Mouse (Mus musculus): ENCODE results near the gene Pbx1. TPM values are rescaled to one million over a fixed set of nuclear protein-coding genes. Genes with fewer than 3 reads are reported as not detected.

The Pbx1 gene
- total and polyA plus RNA-seq, 2 experiments = 6.1 to 7.7 TPM

DNA sequence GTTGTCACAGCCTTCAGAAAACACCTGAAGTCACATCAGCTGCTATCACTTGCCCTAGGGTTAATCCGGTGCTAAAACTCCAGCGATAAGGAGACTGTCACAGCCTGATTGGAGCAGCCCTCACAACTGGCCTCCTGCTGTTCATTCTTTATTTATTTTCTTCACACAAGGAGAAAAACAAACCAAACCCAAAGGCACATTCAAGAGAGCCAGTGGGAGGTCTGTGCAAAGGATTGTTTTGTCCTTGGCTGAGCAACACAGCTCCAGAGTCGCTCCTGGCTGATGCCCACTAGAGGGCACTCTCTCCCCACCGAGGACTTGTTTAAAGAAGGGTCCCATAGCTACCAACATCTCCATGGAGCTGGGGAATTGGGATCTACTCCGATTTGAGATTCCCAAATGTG lies 218.0 kb downstream of the Pbx1 start:
- Histone ChIP-seq H3K27me3 (ENCODE audit: control insufficient read depth, insufficient read depth, low read length) (no peaks in the 10 kb centered on the region), H3K4me3 (ENCODE audit: insufficient read depth, low read depth, low read length) (no peak overlapping the region), H3K4me1 (ENCODE audit: control insufficient read depth, insufficient read depth, low read length) (no peaks in the 10 kb centered on the region), H3K36me3 (ENCODE audit: control insufficient read depth, insufficient read depth, low read length) (no peaks in the 10 kb centered on the region), H3K79me2 (ENCODE audit: control insufficient read depth, insufficient read depth, low read length) (no peaks in the 10 kb centered on the region), H3K27ac (replicated peaks; ENCODE audit: insufficient read depth, low read depth, low read length) (no peak overlapping the region), H3K9ac (ENCODE audit: low read depth, low read length) (no peak overlapping the region)
- peak; percentile 36 for DNase-seq (ENCODE audit: extremely low read depth, low read depth, low spot score)
- peak; percentile 94 for TF ChIP-seq CTCF (IDR thresholded peaks at IDR 0.05; ENCODE audit: low read depth, low read length)
- no peak for TF ChIP-seq POLR2A (IDR thresholded peaks at IDR 0.05; ENCODE audit: extremely low read depth, insufficient read depth, low read length)
- WGBS = 24% methylated on average over 5 of the region's 5 CpGs

DNA sequence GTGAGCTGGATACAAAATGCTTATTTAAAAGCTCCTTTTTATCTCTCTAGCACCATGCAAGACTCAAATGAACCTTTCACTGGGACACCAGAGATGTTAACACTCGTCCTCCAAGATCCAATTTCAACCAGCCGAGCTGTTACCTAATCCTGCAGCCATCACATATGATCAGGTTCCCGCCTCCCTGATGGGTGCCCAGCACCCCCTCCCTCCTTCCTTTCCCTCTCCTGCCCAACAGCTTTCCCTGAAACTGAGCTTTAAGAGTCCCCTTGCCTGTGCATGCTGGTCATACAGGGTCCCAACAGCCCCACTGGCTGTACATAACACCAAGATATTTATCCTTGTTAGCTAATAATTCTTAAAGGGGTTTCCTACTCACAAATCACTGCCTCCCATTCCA lies 218.5 kb downstream of the Pbx1 start:
- TF ChIP-seq CTCF (IDR thresholded peaks at IDR 0.05; ENCODE audit: low read depth, low read length) (no peak), POLR2A (IDR thresholded peaks at IDR 0.05; ENCODE audit: extremely low read depth, insufficient read depth, low read length) (no peak)
- no peaks in the 10 kb centered on the region for H3K4me1 ChIP-seq (ENCODE audit: control insufficient read depth, insufficient read depth, low read length)
- H3K27ac ChIP-seq (replicated peaks; ENCODE audit: insufficient read depth, low read depth, low read length) = no peak overlapping the region
- H3K4me3 ChIP-seq (ENCODE audit: insufficient read depth, low read depth, low read length) = no peak overlapping the region
- 63% methylated on average over 3 of the region's 3 CpGs for WGBS
- H3K27me3 ChIP-seq (ENCODE audit: control insufficient read depth, insufficient read depth, low read length) = no peaks in the 10 kb centered on the region
- no peak overlapping the region for H3K9ac ChIP-seq (ENCODE audit: low read depth, low read length)
- no peaks in the 10 kb centered on the region for H3K36me3 ChIP-seq (ENCODE audit: control insufficient read depth, insufficient read depth, low read length)
- H3K79me2 ChIP-seq (ENCODE audit: control insufficient read depth, insufficient read depth, low read length) = no peaks in the 10 kb centered on the region
- no peak for DNase-seq (ENCODE audit: extremely low read depth, low read depth, low spot score)

DNA sequence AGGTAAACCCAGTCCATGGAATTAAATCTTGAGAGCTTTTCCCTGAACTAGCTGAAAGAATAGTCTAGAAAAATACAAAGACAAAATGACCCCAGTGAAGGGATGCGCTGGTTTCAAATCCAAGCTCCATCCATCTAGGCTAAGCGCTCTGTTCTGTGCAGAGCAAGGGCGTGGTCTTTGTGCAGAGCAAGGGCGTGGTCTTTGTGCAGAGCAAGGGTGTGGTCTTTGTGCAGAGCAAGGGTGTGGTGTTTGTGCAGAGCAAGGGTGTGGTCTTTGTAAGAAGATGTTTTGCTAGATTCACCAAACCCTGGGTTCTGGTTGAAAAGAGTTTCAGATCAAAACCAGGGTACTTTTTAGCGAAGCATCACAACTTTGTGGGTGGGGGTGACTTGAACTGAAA lies 221.7 kb downstream of the Pbx1 start:
- Histone ChIP-seq H3K79me2 (ENCODE audit: control insufficient read depth, insufficient read depth, low read length) (no peaks in the 10 kb centered on the region), H3K4me3 (ENCODE audit: insufficient read depth, low read depth, low read length) (no peak overlapping the region), H3K27me3 (ENCODE audit: control insufficient read depth, insufficient read depth, low read length) (no peaks in the 10 kb centered on the region), H3K9ac (ENCODE audit: low read depth, low read length) (no peak overlapping the region), H3K36me3 (ENCODE audit: control insufficient read depth, insufficient read depth, low read length) (no peaks in the 10 kb centered on the region; the same call in 1 of the 2 replicates), H3K27ac (replicated peaks; ENCODE audit: insufficient read depth, low read depth, low read length) (no peak overlapping the region), H3K4me1 (ENCODE audit: control insufficient read depth, insufficient read depth, low read length) (no peaks in the 10 kb centered on the region)
- DNase-seq (ENCODE audit: extremely low read depth, low read depth, low spot score) = no peak
- WGBS = 96% methylated on average over 5 of the region's 5 CpGs
- TF ChIP-seq CTCF (IDR thresholded peaks at IDR 0.05; ENCODE audit: low read depth, low read length) (no peak), POLR2A (IDR thresholded peaks at IDR 0.05; ENCODE audit: extremely low read depth, insufficient read depth, low read length) (no peak)

DNA sequence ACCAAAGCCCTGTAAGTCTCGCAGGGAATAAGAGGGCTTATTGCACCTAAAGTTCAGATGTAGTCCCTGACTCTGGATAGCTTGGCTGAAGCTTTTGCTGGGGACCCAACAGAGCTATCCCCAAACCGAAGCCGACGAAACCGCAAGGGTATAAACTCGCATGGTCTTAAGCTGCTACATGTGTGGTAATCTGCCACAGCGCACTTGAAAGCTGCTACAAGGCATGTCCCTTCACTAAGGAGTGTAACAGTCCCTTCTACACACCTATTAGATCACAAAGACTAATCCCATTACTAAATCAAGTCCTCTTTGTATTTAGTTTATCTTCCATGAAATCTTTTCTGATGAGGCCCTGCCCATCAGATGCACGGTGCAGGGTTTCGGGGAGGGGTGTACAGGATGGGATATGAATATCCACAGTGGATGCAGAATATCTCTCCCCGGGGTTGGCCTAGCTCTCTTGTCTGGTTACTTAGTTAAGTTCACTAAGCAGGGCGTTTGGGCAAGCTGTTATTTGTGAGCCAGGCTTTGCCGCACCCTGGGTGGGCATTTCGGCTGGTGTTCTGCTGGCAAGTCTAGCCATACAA lies 231.4 kb downstream of the Pbx1 start:
- TF ChIP-seq CTCF (IDR thresholded peaks at IDR 0.05; ENCODE audit: low read depth, low read length) (no peak), POLR2A (IDR thresholded peaks at IDR 0.05; ENCODE audit: extremely low read depth, insufficient read depth, low read length) (no peak)
- Histone ChIP-seq H3K36me3 (ENCODE audit: control insufficient read depth, insufficient read depth, low read length) (peaks cover 11% of the 10 kb centered on the region; the same call in 1 of the 2 replicates), H3K27me3 (ENCODE audit: control insufficient read depth, insufficient read depth, low read length) (no peaks in the 10 kb centered on the region), H3K27ac (replicated peaks; ENCODE audit: insufficient read depth, low read depth, low read length) (no peak overlapping the region), H3K4me1 (ENCODE audit: control insufficient read depth, insufficient read depth, low read length) (no peaks in the 10 kb centered on the region), H3K4me3 (ENCODE audit: insufficient read depth, low read depth, low read length) (no peak overlapping the region), H3K79me2 (ENCODE audit: control insufficient read depth, insufficient read depth, low read length) (no peaks in the 10 kb centered on the region), H3K9ac (ENCODE audit: low read depth, low read length) (no peak overlapping the region)
- 98% methylated on average over 13 of the region's 13 CpGs for WGBS
- no peak for DNase-seq (ENCODE audit: extremely low read depth, low read depth, low spot score)

DNA sequence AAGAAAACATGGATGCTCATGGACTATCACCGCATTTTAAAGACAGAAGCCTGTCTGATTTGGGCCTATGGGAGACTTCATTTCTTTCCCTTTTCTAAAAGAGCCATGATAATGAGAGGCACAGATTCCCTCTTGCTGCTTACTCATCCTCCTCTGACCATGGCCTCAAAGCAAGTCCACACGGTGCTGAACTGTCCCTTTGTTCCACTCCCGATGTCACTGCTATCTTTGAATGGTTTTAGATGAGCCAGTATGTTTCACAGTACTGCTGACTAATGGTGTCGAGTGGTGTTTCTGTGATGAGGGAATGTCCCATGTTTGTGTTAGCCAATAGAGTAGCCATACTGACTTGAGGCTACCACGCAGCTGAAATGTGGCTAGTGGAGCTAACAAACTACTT lies 233.8 kb downstream of the Pbx1 start:
- H3K36me3 ChIP-seq (ENCODE audit: control insufficient read depth, insufficient read depth, low read length) = peaks cover 21% of the 10 kb centered on the region
- no peaks in the 10 kb centered on the region for H3K79me2 ChIP-seq (ENCODE audit: control insufficient read depth, insufficient read depth, low read length)
- H3K9ac ChIP-seq (ENCODE audit: low read depth, low read length) = no peak overlapping the region
- H3K4me3 ChIP-seq (ENCODE audit: insufficient read depth, low read depth, low read length) = no peak overlapping the region
- H3K27me3 ChIP-seq (ENCODE audit: control insufficient read depth, insufficient read depth, low read length) = no peaks in the 10 kb centered on the region
- 88% methylated on average over 5 of the region's 5 CpGs for WGBS
- H3K4me1 ChIP-seq (ENCODE audit: control insufficient read depth, insufficient read depth, low read length) = no peaks in the 10 kb centered on the region
- DNase-seq (ENCODE audit: extremely low read depth, low read depth, low spot score) = no peak
- no peak for TF ChIP-seq POLR2A (IDR thresholded peaks at IDR 0.05; ENCODE audit: extremely low read depth, insufficient read depth, low read length)
- no peak for TF ChIP-seq CTCF (IDR thresholded peaks at IDR 0.05; ENCODE audit: low read depth, low read length)
- H3K27ac ChIP-seq (replicated peaks; ENCODE audit: insufficient read depth, low read depth, low read length) = no peak overlapping the region

DNA sequence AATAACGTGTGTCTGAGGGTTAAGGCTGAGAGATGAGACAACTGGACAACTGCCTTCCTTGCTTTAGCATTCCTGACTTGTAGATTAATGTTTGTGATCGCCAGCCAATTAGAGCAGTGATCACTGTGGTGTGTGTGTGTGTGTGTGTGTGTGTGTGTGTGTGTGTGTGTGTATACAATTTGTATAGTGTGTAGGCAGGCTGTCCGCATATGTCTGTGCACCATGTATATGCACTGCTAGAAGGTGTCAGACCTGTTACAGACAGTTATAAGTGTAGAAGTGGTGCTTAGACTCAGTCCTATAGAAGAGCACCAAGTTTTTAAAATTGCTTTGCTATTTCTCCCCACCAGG lies 234.2 kb downstream of the Pbx1 start:
- H3K36me3 ChIP-seq (ENCODE audit: control insufficient read depth, insufficient read depth, low read length) = peaks cover 18% of the 10 kb centered on the region
- 89% methylated on average over 3 of the region's 3 CpGs for WGBS
- no peak overlapping the region for H3K4me3 ChIP-seq (ENCODE audit: insufficient read depth, low read depth, low read length)
- no peak overlapping the region for H3K9ac ChIP-seq (ENCODE audit: low read depth, low read length)
- H3K4me1 ChIP-seq (ENCODE audit: control insufficient read depth, insufficient read depth, low read length) = no peaks in the 10 kb centered on the region
- DNase-seq (ENCODE audit: extremely low read depth, low read depth, low spot score) = no peak
- no peak overlapping the region for H3K27ac ChIP-seq (replicated peaks; ENCODE audit: insufficient read depth, low read depth, low read length)
- H3K79me2 ChIP-seq (ENCODE audit: control insufficient read depth, insufficient read depth, low read length) = no peaks in the 10 kb centered on the region
- TF ChIP-seq CTCF (IDR thresholded peaks at IDR 0.05; ENCODE audit: low read depth, low read length) = no peak
- TF ChIP-seq POLR2A (IDR thresholded peaks at IDR 0.05; ENCODE audit: extremely low read depth, insufficient read depth, low read length) = no peak
- no peaks in the 10 kb centered on the region for H3K27me3 ChIP-seq (ENCODE audit: control insufficient read depth, insufficient read depth, low read length)
